Mouse (Mus musculus) skeletal muscle tissue, postnatal 0 days (tissue): Measurements from ENCODE around the gene Gm3278. TPM values are rescaled to one million over a fixed set of nuclear protein-coding genes. Genes with fewer than 3 reads are reported as not detected.

ENCODE experiments used
- polyA plus RNA-seq: library from polyadenylated mRNA; unstranded; fragments of >200 nt; fragmentation: Nextera tagmentation; extraction: Ambion mirVana; gene quantifications from 2 replicates; pipeline ENCODE4 v1.2.1, GENCODE M21; 2015

Gene Gm3278
- polyA plus RNA-seq: not detected in 2 replicates

DNA sequence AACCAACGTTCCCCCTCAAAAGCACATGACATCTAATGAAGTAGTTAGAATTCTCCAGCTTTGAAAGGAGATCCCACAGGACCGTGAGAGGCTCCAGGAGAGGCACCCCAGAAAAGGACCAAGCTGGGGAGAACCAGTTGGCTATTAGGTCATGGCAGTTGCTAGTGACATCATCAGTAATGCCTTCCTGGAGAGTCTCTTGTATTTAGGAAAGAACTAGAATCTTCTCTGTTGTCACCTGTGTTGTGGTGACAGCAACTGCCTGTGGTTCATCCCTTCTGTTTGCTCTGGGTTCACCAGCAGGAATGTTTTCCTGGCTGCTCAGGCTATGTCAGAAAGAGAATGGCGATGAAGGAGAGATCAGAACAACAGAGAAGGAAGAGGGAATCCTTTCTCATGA lies at the start of gene Gm3278:
TSS of gene Gm3278 (plus strand) at position 301 of the 400 bp plus-strand sequence.

DNA sequence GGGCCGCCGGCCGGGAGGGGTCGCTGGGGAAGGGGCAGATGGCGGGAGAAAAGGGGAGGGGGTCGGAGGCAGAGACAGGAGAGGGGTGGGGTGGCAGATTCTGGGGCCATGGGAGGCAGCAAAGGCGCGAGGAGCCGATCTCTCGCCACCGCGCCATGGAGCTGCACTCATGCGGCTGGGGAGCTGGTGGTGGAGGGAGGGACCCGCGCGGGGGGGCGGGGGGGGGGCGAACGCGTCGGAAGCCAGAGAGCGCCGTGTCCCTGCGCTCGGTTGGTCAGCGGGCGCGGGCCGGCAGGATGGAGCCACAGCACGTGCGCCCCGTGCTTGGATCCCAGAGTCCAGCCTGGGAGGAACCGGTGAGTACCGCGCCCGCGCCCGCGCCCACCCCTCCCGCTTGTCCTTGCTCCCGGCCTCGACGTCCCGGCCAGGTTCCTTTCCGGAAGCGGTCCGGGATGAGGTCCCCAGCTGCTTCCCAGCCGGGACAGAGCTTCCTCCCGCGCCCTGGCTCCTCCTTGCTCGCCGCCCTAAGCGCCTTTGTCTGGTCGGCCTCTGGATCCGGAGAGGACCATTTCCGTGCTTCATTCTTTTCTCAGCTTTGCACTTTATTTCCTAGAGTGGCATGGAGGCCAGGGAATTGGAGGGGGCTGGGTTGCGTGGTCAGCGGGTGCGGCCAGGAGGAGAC lies 36.8 kb upstream of the Gm3278 start, which contains the start of gene Gm3264:
TSS of gene Gm3264 (plus strand) at position 278 of the 682 bp plus-strand sequence.

Other genes starting within 250 kb of the Gm3278 start
- gene Gm3239, start 228.2 kb upstream of the Gm3278 start, polyA plus RNA-seq: not detected in 2 replicates
- not detected in 2 replicates for gene Gm7876, start 183.2 kb upstream of the Gm3278 start, polyA plus RNA-seq
- 0.27 and 0.50 TPM in 2 replicates for gene Gm3252, start 165.6 kb upstream of the Gm3278 start, polyA plus RNA-seq
- not detected in 2 replicates for gene Gm9602, start 116.1 kb upstream of the Gm3278 start, polyA plus RNA-seq
- gene Gm3269, start 54.3 kb upstream of the Gm3278 start, polyA plus RNA-seq: not detected in 2 replicates
- gene Gm3264, start 36.8 kb upstream of the Gm3278 start, polyA plus RNA-seq: 0.76 and 1.0 TPM in 2 replicates
- gene Gm8297, start 91.5 kb downstream of the Gm3278 start, polyA plus RNA-seq: not detected in 2 replicates
- not detected in 2 replicates for gene Gm3298, start 123.5 kb downstream of the Gm3278 start, polyA plus RNA-seq
- not detected in 2 replicates for gene 4930555G01Rik, start 158.2 kb downstream of the Gm3278 start, polyA plus RNA-seq
- 0.15 and 0.55 TPM in 2 replicates for gene Gm8281, start 178.6 kb downstream of the Gm3278 start, polyA plus RNA-seq
- not detected in 2 replicates for gene Gm8279, start 239.1 kb downstream of the Gm3278 start, polyA plus RNA-seq